Mouse (Mus musculus): Measurements from ENCODE around the gene Ntm. TPM values are rescaled to one million over a fixed set of nuclear protein-coding genes. Genes with fewer than 3 reads are reported as not detected.

Ntm gene
- total RNA-seq, 2 experiments from 2014 or later = 9.7 to 10.8 TPM

DNA sequence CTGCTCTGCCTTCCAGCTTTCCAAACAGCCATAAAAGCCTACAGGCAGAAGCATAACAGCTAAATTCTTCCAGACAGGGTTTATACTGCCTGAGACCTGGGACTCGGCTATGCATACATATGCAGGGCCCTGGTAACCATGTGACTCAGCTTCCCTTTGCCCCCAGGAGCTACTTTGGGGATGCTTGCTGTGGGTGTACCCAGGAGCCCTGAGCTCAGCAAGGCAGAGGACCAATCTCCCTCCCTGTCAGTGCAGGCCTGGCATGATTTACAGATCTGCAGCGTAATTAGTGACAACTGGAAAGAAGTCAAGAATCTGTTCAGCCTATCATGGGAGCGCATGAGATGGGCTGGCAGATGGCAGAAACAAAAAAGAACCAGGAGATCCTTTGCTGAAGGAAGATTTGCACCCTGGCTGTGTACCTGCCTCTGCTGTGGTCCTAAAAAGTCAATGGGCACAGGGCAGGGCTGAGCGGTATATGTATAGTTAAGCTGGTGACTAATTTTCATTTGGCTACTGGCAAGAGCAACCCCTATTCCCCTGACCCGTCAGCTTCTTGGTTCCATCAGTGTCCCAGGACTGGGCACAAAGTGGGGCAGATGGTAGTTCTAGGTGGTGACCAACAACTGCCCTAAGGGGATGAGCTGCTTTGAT lies 886.9 kb downstream of the Ntm start:
- no peak for DNase-seq (ENCODE audit: low spot score in 2 of 2)

DNA sequence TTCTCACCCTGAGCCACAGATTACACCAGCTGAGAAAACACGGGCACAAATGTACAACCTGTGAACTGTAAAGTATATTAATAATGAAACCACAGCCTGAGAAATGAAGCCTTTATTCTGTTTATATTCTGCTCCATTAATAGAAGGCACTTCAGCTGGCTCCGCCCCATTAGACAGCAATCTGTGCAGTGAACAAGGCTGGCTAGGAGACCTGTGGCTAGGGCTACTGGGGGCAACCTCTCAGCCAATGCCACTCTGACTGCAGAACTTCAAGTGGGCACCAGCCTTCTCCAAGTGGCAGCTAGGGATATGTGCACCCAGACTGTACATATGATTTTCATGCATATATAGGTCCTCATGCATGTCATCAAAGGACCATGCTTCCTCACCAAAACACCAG lies 887.7 kb downstream of the Ntm start:
- DNase-seq (ENCODE audit: low spot score in 2 of 2) = no peak

DNA sequence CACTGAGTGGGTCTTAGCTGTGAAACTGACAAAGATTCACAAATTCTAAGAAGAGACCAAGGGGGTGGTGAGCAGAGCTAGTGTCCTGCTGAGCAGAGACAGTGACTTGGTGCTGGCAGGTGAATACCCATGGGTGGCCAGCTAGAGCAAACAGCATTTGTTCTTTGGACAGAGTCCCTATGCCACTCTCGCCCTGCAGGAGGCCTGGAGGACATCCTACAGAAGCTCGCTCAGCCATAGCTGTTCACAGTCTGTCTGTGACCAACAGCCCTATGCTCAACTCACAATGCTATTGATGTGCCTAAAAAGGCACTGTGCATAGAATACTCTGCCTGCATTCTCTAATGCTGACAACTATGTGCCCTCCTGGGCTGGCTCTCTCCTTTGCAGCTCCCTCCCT lies 888.4 kb downstream of the Ntm start:
- no peak for DNase-seq (ENCODE audit: low spot score in 2 of 2)

DNA sequence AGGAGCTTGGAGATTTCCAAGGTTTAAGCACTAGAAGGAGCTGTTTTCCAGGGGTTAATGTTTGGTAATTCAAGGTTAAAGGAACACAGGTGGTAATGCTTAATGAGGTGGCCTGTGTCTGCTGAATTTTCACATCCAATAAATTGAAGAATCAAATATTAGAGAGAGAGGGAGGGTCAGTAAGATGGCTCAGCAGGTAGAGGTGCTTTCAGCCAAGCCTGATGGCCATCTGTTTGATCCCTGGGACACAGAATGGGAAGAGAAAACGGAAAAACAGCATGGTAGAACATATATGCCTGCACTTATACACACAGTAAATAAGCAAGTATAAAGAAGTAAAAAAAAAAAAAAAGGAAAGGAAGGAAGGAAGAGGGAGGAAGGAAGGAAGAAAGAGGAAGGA lies 890.9 kb downstream of the Ntm start:
- no peak for DNase-seq (ENCODE audit: low spot score in 2 of 2)

DNA sequence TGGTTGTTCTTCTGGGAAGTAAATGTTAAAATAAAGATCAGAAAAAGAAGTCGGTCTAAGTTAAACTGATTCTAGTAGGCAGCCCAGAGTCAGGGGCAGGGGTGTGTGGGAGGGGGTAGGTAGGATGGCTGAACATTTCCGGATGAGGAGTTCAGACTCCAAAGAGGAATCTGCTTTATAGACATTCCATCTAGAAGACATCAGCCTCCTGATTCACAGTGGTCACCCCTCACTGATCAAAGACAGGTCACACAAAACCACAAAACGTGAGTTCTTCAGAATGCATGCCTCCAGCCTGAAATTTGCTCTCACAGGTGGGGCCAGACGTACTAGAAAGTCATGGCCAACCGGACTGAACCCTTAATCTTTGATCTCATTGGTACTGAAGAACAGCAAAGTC lies 895.4 kb downstream of the Ntm start:
- DNase-seq (ENCODE audit: low spot score in 2 of 2) = no peak

DNA sequence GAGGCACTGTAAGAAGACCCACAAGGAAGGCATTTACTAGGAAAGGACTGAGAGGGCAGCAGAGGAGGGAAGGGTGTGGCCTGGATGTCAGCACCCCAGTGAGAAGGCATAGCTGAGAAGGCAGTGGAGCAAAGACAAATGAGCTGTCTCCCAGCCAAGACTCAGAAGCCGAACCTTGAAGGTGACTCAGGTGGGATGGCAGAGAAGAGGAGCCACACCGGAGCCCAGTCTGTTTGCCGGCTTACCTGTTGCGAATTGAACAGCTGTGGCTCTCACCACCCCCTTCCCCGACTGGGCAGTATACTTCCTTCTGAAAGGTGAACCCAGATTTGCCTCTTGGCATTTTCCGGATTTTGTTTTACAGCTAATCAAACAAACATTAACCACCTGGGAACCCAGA lies 902.6 kb downstream of the Ntm start:
- no peak for DNase-seq (ENCODE audit: low spot score in 2 of 2)

DNA sequence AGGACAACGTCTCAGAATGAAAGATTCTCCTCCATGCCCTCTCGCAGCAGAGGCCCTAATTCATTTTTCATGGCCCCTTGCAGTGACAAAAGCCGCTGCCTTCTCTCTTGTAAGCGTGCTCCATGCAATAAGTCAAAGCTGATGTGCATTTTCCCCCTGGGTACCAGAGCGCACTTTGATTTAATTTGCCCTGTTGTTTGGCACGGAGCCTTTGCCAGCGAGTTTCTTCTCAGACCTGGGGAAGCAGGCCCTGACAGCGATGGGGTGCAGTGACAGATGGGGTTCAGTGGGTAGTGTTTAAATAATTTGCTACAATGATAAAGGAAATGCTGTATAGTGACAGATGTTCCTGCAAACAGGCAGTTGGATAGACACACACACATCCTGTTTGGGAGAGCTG lies 904.1 kb downstream of the Ntm start:
- no peak for DNase-seq (ENCODE audit: low spot score in 2 of 2)

DNA sequence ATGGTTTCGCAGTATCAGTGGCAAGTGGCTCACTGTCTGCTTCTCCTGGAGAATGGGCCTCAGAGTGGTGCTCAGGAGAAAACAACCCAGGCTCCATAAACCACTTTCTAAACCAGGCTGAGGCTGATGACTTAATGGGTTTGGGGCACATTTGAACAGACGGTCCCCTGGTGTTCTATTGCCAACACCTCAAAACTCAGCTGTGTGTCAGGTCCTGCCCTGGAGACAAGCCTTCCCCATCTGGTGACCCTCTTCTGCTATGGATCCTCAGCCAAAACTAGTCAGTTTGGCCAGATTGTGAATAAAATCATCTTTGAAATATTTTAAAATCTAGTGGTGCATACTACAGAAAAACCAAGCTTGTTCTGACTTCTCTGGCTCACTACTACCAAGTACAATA lies 907.3 kb downstream of the Ntm start:
- no peak for DNase-seq (ENCODE audit: low spot score in 2 of 2)

DNA sequence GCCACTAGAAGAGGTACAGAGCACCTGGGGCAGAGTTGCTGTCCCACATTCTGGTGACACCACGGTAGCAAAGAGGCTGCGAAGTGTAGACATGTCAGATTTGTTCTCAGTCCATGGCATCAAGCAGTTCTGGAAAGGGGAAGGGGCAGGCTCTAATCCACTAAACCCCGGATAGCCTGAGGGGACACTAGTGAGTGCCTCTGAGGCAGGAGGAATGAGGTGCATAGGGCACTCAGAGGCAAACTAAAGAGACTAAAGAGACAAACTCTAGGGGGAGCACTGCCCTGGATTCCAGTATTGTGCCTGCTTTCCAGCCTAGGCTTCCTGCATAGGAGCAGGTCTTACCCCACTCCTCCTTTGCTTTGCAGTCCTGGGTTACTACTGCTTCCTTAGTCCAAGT lies 926.5 kb downstream of the Ntm start:
- DNase-seq (ENCODE audit: low spot score in 2 of 2) = no peak

DNA sequence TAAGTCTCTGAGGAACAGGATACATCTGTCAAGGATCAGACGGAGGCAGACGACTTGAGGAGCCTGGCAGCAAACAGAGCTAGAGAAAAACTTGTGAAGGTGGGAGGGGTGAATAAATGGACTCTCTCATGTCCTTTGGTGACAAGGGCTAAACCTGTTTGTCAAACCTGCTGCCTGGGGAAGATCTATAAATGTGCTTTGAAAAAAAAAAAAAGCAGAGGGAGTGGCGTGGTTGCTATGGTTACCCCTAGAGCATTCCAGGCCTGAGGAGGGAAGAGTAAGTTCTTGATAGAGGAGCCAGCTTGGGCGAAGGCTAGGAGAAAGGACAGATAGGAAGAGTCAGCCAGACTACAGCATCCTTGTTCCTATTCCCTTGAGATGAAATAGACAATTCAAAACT lies 926.9 kb downstream of the Ntm start:
- DNase-seq (ENCODE audit: low spot score in 2 of 2) = no peak

DNA sequence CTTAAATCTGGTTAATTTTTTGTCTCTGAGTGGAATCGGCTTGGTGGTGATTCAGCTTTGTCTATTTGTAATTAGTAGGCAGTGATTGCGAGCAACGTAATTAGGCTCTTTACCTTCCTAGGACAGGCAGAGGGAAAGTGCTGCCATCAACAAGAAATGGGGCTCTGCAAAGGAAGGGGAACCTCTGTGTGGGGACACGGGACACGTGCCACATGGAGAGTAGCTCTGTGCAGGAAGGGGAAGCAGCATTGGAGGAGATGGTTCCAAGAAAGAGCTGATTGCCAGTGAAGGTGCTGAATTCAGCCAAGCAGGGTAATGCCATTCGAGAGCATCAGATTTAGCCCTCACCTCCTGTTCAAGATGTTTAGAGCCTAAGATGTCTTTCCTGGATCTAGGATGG lies 936.5 kb downstream of the Ntm start:
- DNase-seq (ENCODE audit: low spot score in 2 of 2) = no peak

DNA sequence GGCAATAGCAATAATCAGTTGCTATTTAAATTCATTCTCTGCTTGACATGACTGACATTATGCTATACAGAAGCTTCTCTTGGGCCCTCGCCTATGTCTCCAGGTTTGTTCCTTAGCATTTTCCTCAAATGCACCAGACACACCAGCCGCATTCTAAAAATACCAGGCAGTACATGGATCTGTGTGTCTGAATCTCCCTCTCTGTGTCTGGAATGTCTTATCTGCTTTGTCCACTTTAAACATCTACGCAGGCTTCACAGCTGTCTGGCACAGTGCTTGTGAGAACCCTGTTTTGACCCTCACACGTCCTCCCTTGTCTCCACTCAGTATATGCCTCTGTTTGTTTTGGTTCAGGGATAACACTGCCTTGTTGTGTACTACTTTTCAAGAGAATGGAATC lies 937.3 kb downstream of the Ntm start:
- DNase-seq (ENCODE audit: low spot score in 2 of 2) = no peak

DNA sequence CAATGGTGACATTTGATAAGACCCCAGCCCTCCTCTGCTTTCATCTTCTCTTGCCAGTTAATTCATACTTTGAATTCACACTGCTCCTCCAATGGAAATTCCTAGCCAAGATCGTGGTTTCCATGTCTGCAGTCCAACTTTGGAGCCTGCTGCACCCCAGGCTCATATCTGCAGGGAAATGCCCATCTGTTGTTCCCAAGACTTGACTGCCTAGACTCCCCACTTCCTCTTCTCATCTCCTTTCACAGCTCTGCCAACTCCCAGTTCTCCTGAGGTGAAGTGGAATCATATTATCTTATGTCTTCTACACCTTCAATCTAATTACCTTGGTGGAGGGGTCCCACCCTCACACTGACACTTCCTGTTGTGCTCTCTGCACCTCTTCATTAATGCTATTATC lies 937.8 kb downstream of the Ntm start:
- no peak for DNase-seq (ENCODE audit: low spot score in 2 of 2)

DNA sequence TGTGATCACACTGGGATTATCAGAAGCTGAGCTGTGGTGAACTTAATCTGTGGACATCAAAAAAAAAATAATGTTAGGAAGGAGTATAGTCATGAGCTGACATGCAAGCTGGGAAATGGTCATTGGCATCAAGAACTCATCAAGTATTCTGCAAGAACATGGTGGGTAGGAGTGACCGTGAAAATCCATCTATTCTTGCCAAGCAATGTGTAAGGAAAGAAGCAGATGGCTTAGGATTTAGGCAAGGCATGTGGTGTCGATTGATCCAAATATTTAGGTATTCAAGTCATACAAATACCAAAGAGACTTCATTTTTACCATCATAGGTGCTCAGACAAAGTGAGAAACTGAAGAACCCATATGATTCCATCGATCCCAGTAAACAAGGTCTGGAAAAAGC lies 946.1 kb downstream of the Ntm start:
- DNase-seq (ENCODE audit: low spot score in 2 of 2) = no peak

DNA sequence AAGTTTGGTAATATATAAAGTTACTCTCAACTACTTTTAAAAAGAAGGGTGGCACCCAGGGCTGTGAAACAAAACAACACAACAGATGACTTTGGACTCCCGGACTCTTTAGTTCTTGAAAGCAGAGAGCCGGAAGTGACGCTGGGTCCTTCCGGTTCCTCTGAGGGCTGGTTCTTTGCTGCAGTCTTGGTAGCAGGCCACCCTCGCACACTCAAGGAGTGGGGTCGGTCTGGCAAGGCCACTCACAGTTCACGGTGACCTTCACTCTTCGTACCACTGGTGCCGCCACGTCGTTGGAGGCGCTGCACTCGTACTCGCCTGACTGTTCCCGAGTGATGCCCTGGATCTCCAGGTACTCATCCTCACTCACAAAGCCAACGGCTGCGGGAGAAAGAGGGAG lies 949.1 kb downstream of the Ntm start:
- DNase-seq (ENCODE audit: low spot score in 2 of 2) = no peak

DNA sequence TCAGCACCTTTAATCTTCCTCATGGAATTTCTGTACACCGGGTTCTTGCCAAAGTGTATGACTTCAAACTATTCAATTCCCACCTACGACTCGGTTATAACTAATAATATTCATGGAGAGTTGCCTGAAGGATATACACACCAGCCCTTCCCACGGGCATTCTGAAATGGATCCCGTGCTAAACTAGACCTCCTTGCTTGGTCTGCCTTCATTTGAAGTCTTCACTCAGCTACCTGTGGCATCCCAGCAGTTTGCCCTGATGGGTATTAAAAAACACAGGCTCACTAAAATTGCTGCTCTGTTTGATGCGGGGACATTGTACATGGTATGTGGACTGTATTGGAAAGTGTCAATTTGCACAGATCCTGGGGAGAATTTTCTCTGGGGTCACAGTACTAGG lies 950.4 kb downstream of the Ntm start:
- no peak for DNase-seq (ENCODE audit: low spot score in 2 of 2)

DNA sequence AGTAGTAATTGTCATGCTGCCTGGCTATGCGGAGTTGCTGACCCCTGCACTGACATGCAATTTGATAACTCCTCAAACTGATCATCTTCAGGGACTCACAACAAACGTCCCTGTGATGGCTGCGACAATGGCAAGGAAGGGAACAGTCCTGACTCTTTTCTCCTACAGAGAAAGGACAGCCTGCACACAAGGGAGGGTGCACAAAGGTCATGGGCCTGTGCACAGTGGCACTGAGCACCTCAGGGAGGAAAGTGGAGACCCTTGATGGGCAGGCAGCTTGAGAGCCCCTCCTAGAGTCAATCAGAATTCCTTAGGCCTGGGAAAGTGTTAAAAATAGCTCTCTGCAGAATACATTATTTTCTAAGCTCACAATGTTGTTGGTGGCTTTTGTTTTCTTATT lies 951.5 kb downstream of the Ntm start:
- no peak for DNase-seq (ENCODE audit: low spot score in 2 of 2)

DNA sequence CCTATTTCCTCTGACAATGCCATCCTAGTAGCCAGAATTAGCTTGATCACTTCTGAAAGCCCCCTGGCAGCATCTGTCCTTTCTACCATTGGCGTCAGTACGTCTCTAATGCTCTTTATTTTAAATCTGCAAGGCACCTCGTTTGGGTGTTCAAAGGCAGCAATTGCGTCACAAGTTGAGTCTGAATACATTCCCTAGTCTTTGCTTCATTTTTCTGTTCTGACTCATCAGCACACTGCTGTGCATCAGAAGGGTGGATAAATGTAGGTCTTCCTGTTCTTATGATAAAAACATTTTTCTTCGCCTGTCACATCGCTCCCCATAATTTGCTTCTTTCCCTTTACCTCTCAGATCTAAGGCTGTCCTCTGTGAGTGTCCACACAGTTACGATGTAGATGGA lies 958.4 kb downstream of the Ntm start:
- no peak for DNase-seq (ENCODE audit: low spot score in 2 of 2)

DNA sequence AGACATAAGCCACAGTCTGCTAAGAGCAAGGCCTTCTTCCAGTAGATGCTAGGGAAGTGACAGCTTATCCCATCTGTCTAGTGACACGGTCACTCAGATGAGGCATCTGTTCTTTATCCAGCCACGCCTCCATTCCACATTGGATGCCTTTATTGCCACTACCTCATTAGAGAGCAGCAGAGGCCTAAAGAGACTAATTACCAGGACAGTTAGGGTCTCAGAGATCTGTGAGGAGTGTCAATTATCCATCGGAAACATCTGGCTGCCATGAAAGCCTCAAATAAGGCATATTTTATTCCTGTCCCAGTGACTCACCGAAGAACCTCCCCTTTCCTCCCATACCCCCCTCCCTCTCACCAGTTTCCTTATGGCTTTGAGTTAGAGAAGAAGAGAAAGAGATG lies 963.0 kb downstream of the Ntm start:
- DNase-seq (ENCODE audit: low spot score in 2 of 2) = no peak

DNA sequence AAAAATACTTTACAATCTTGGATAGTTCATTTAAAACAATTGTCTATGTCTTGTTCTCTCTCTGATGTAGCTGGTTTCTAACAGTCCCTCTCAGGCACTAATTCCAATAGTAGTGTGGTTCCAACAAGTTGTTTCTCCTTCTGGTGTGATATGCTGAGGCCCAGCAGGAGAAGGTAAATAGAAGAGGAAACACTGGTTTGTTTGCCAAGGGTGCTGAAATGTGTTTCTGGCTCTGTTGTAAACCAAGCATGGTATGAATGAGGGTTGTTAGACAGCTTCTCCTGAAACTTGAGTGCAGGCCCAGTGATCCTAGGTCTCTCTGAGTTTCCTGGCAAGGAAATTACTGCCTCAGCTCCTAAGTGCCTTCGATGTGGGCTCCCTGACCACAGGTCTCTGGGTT lies 985.7 kb downstream of the Ntm start:
- no peak for DNase-seq (ENCODE audit: low spot score in 2 of 2)

DNA sequence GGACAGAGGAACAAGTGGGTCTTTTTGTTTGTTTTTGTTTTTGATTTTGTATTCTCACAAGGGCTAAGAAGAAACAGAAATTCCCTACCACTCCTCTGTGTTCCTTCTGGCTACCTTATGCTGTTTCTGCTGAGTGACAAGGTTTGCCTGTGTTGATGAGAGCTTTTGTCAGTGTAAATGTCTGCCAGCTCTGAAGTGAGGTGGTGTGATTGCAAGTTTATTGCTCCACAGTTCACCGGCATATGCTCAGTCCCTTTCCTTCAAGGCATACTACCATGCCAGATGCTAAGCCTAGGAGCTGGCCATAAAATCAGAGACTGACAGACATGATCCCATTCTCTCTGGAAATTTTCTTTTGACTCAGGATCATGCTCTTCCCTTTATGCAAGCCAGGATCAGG lies 993.5 kb downstream of the Ntm start:
- DNase-seq (ENCODE audit: low spot score in 2 of 2) = no peak
